Mouse (Mus musculus): Measurements from ENCODE around the gene Gcdh. TPM values are rescaled to one million over a fixed set of nuclear protein-coding genes. Genes with fewer than 3 reads are reported as not detected.

Gene Gcdh
- polyA plus RNA-seq, 1 experiment from 2014 or later = 31.8 TPM

Small RNA genes within 50 kb of the gene (microRNA-seq; reads per million reads assigned to microRNA genes)
- gene Gm24197 (not detected), gene Mir7069 (4.7 reads per million, percentile 22 among the genes with 10 or more reads in this experiment)

Other genes with a start within 250 kb of the Gcdh start
- gene Ier2, start 231.1 kb downstream of the Gcdh start, polyA plus RNA-seq (2014; fragmentation: Nextera tagmentation; extraction: Ambion mirVana) = 49.9 and 52.9 TPM in 2 replicates
- 39.9 and 45.6 TPM in 2 replicates for gene Trmt1, start 207.6 kb downstream of the Gcdh start, polyA plus RNA-seq (2014; fragmentation: Nextera tagmentation; extraction: Ambion mirVana)
- 18.6 and 21.4 TPM in 2 replicates for gene Nacc1, start 206.1 kb downstream of the Gcdh start, polyA plus RNA-seq (2014; fragmentation: Nextera tagmentation; extraction: Ambion mirVana)
- gene Lyl1, start 192.5 kb downstream of the Gcdh start, polyA plus RNA-seq (2014; fragmentation: Nextera tagmentation; extraction: Ambion mirVana) = 5.1 and 6.5 TPM in 2 replicates
- gene G430095P16Rik, start 170.9 kb downstream of the Gcdh start, polyA plus RNA-seq (2014; fragmentation: Nextera tagmentation; extraction: Ambion mirVana) = 1.6 and 1.9 TPM in 2 replicates
- 2.2 and 2.5 TPM in 2 replicates for gene Nfix, start 93.6 kb downstream of the Gcdh start, polyA plus RNA-seq (2014; fragmentation: Nextera tagmentation; extraction: Ambion mirVana)
- gene Dand5, start 71.1 kb downstream of the Gcdh start, polyA plus RNA-seq (2014; fragmentation: Nextera tagmentation; extraction: Ambion mirVana) = 3.9 and 4.6 TPM in 2 replicates
- 37.3 and 37.8 TPM in 2 replicates for gene Gadd45gip1, start 62.4 kb downstream of the Gcdh start, polyA plus RNA-seq (2014; fragmentation: Nextera tagmentation; extraction: Ambion mirVana)
- 87.7 and 100 TPM in 2 replicates for gene Rad23a, start 53.3 kb downstream of the Gcdh start, polyA plus RNA-seq (2014; fragmentation: Nextera tagmentation; extraction: Ambion mirVana)
- 708 and 747 TPM in 2 replicates for gene Calr, start 47.0 kb downstream of the Gcdh start, polyA plus RNA-seq (2014; fragmentation: Nextera tagmentation; extraction: Ambion mirVana)
- gene Farsa, start 36.9 kb downstream of the Gcdh start, polyA plus RNA-seq (2014; fragmentation: Nextera tagmentation; extraction: Ambion mirVana) = 77.4 and 84.4 TPM in 2 replicates
- gene Syce2, start 21.8 kb downstream of the Gcdh start, polyA plus RNA-seq (2014; fragmentation: Nextera tagmentation; extraction: Ambion mirVana) = 53.2 and 58.8 TPM in 2 replicates
- gene Klf1, start 8.0 kb upstream of the Gcdh start, polyA plus RNA-seq (2014; fragmentation: Nextera tagmentation; extraction: Ambion mirVana) = 13.7 and 14.4 TPM in 2 replicates
- 4.3 and 4.6 TPM in 2 replicates for gene Dnase2a, start 14.6 kb upstream of the Gcdh start, polyA plus RNA-seq (2014; fragmentation: Nextera tagmentation; extraction: Ambion mirVana)
- 8.8 and 10.2 TPM in 2 replicates for gene Mast1, start 43.4 kb upstream of the Gcdh start, polyA plus RNA-seq (2014; fragmentation: Nextera tagmentation; extraction: Ambion mirVana)
- 0.15 TPM in 1 of 2 replicates, not detected in the other for gene Rtbdn, start 53.1 kb upstream of the Gcdh start, polyA plus RNA-seq (2014; fragmentation: Nextera tagmentation; extraction: Ambion mirVana)
- not detected in 2 replicates for gene Gm49661, start 75.5 kb upstream of the Gcdh start, polyA plus RNA-seq (2014; fragmentation: Nextera tagmentation; extraction: Ambion mirVana)
- gene Prdx2, start 75.7 kb upstream of the Gcdh start, polyA plus RNA-seq (2014; fragmentation: Nextera tagmentation; extraction: Ambion mirVana) = 1,298 and 1,349 TPM in 2 replicates
- gene Rnaseh2a, start 75.8 kb upstream of the Gcdh start, polyA plus RNA-seq (2014; fragmentation: Nextera tagmentation; extraction: Ambion mirVana) = 113 and 121 TPM in 2 replicates
- 3.4 and 4.5 TPM in 2 replicates for gene Junb, start 84.8 kb upstream of the Gcdh start, polyA plus RNA-seq (2014; fragmentation: Nextera tagmentation; extraction: Ambion mirVana)
- gene Hook2, start 96.7 kb upstream of the Gcdh start, polyA plus RNA-seq (2014; fragmentation: Nextera tagmentation; extraction: Ambion mirVana) = 11.4 and 11.8 TPM in 2 replicates
- not detected in 2 replicates for gene Best2, start 120.6 kb upstream of the Gcdh start, polyA plus RNA-seq (2014; fragmentation: Nextera tagmentation; extraction: Ambion mirVana)
- gene Asna1, start 131.4 kb upstream of the Gcdh start, polyA plus RNA-seq (2014; fragmentation: Nextera tagmentation; extraction: Ambion mirVana) = 129 TPM in 2 replicates
- 164 and 180 TPM in 2 replicates for gene Trir, start 132.9 kb upstream of the Gcdh start, polyA plus RNA-seq (2014; fragmentation: Nextera tagmentation; extraction: Ambion mirVana)
- gene Tnpo2, start 143.0 kb upstream of the Gcdh start, polyA plus RNA-seq (2014; fragmentation: Nextera tagmentation; extraction: Ambion mirVana) = 19.5 and 19.9 TPM in 2 replicates
- gene Fbxw9, start 166.1 kb upstream of the Gcdh start, polyA plus RNA-seq (2014; fragmentation: Nextera tagmentation; extraction: Ambion mirVana) = 22.4 and 25.8 TPM in 2 replicates
- gene Gm5741, start 174.1 kb upstream of the Gcdh start, polyA plus RNA-seq (2014; fragmentation: Nextera tagmentation; extraction: Ambion mirVana) = 0.53 TPM in 1 of 2 replicates, not detected in the other
- 65.5 and 66.8 TPM in 2 replicates for gene Dhps, start 177.8 kb upstream of the Gcdh start, polyA plus RNA-seq (2014; fragmentation: Nextera tagmentation; extraction: Ambion mirVana)
- gene Wdr83os, start 186.8 kb upstream of the Gcdh start, polyA plus RNA-seq (2014; fragmentation: Nextera tagmentation; extraction: Ambion mirVana) = 120 and 135 TPM in 2 replicates
- gene Wdr83, start 187.4 kb upstream of the Gcdh start, polyA plus RNA-seq (2014; fragmentation: Nextera tagmentation; extraction: Ambion mirVana) = 54.3 and 56.1 TPM in 2 replicates
- gene Man2b1, start 189.3 kb upstream of the Gcdh start, polyA plus RNA-seq (2014; fragmentation: Nextera tagmentation; extraction: Ambion mirVana) = 15.7 and 16.9 TPM in 2 replicates
- 1.3 and 1.5 TPM in 2 replicates for gene Zfp791, start 229.2 kb upstream of the Gcdh start, polyA plus RNA-seq (2014; fragmentation: Nextera tagmentation; extraction: Ambion mirVana)